Mouse (Mus musculus): ENCODE results near the gene Bicc1.

- TF ChIP-seq CTCF (IDR thresholded peaks at IDR 0.05; ENCODE audit: extremely low read depth, insufficient read length, insufficient replicate concordance, low read depth, low read length) (no peak), POLR2A (IDR thresholded peaks at IDR 0.05; ENCODE audit: low read depth, low read length) (no peak)
Measured at GRCm38 (mm10) chr10:71052208-71052607, 107.3 kb downstream of the Bicc1 start.
